In genomic region chr13:98013715-98014114, GRCm38 (mm10) we compare ENCODE assay signal across 13 mouse cellular contexts.
DNase-seq lines count a peak whose midpoint lies in the region; ATAC-seq and TF ChIP-seq lines count a peak whose summit lies in the region.
"Had no signal": no experiment of that assay in that cellular context is flagged by ENCODE, and none has a peak within 500 bp of the region (broad histone marks: within the 10 kb centered on the region; RNA-seq: fewer than 3 reads in every experiment).

No protein-coding gene starts in this region.

- no peak overlapping the region for H3K27ac ChIP-seq in hindbrain, embryonic 16.5 days (ENCODE audit: low read depth, low read length)
- H3K27ac ChIP-seq: forebrain, embryonic 12.5 days; hindbrain, embryonic 10.5 days; liver, embryonic 14.5 days had no signal

- TF ChIP-seq CTCF in lung, adult 2 months (IDR thresholded peaks at IDR 0.05; ENCODE audit: insufficient read depth, low read length) = no peak

- no peaks in the 10 kb centered on the region for H3K27me3 ChIP-seq in hindbrain, embryonic 16.5 days (replicated peaks; ENCODE audit: control insufficient read depth, insufficient read depth, low read length)
- H3K27me3 ChIP-seq: CH12.LX had no signal

- intact Hi-C loops in gastrocnemius, postnatal 14 days (cut with DNase I; ENCODE audit: low total_unique reads) = no loop called here

- no peaks in the 10 kb centered on the region for H3K36me3 ChIP-seq in hindbrain, embryonic 16.5 days (ENCODE audit: control insufficient read depth, insufficient read depth, low read length)
- H3K36me3 ChIP-seq: forebrain, embryonic 12.5 days; hindbrain, embryonic 10.5 days had no signal

- no peak overlapping the region for H3K4me3 ChIP-seq in lung, adult 2 months (replicated peaks; ENCODE audit: extremely low read depth, low read depth, low read length)
- no peak overlapping the region for H3K4me3 ChIP-seq in hindbrain, embryonic 16.5 days (ENCODE audit: low read length)
- H3K4me3 ChIP-seq: forebrain, embryonic 12.5 days; hindbrain, embryonic 10.5 days had no signal

- TF ChIP-seq POLR2A in lung, adult 2 months (IDR thresholded peaks at IDR 0.05; ENCODE audit: borderline replicate concordance, extremely low read depth, low read depth, low read length) = no peak

- no peaks in the 10 kb centered on the region for H3K9me3 ChIP-seq in hindbrain, embryonic 16.5 days (ENCODE audit: control insufficient read depth, low read length)
- H3K9me3 ChIP-seq: forebrain, embryonic 12.5 days; hindbrain, embryonic 10.5 days had no signal

- H3K4me1 ChIP-seq in lung, adult 2 months (ENCODE audit: control insufficient read depth, insufficient read depth, low read length) = peaks cover 3% of the 10 kb centered on the region; the same call in 1 of the 2 replicates
- H3K4me1 ChIP-seq in hindbrain, embryonic 16.5 days (ENCODE audit: control insufficient read depth, insufficient read depth, low read depth, low read length) = peaks cover 11% of the 10 kb centered on the region

- DNase-seq in urinary bladder, postnatal 14 days (ENCODE audit: low spot score) = peak; percentile 76
- DNase-seq in urinary bladder, postnatal 4 days (ENCODE audit: low spot score in 2 of 2) = no peak
- DNase-seq in kidney, adult 9 months = peak; percentile 93
- peak; percentile 46 for DNase-seq in lung, adult 2 months
- DNase-seq in layer of hippocampus, adult 11-12 months (ENCODE audit: low spot score) = no peak
- DNase-seq in adipocyte (ENCODE audit: low spot score) = no peak
- no peak for DNase-seq in gastrocnemius, postnatal 14 days
- DNase-seq: heart, adult 18-20 months had no signal

- no peak for ATAC-seq in hindbrain, embryonic 16.5 days

- no peak overlapping the region for H3K4me2 ChIP-seq in hindbrain, embryonic 16.5 days (ENCODE audit: low read length)
- H3K4me2 ChIP-seq: forebrain, embryonic 12.5 days had no signal

- no peak overlapping the region for H3K9ac ChIP-seq in hindbrain, embryonic 16.5 days (ENCODE audit: low read depth, low read length)
- H3K9ac ChIP-seq: forebrain, embryonic 12.5 days; liver, embryonic 14.5 days had no signal

- WGBS in lung, adult 2 months = 69% methylated on average over 4 of the region's 4 CpGs
- WGBS in hindbrain, embryonic 16.5 days = 96% methylated on average over 4 of the region's 4 CpGs

Comparison
In these comparisons a context has a peak if more than half of its experiments do, and no peak if none do; other contexts are left out.
1. DNase-seq: peak in urinary bladder, postnatal 14 days (single experiment), kidney, adult 9 months (single experiment) and lung, adult 2 months (single experiment); none in urinary bladder, postnatal 4 days (0 of 2), layer of hippocampus, adult 11-12 months (single experiment), adipocyte (single experiment) and gastrocnemius, postnatal 14 days (single experiment).